Mouse (Mus musculus) liver, embryonic 14.5 days (tissue): ENCODE data around the gene Lyg2. TPM values are rescaled to one million over a fixed set of nuclear protein-coding genes. Genes with fewer than 3 reads are reported as not detected.

Source experiments
- ATAC-seq: fragments of 200-750 bp; cut with Nextera tagmentation; 2 replicates; pipeline ENCODE4 v1.8.0; 2017; ENCODE audit warnings: moderate number of reproducible peaks, mild to moderate bottlenecking, moderate library complexity; ENCODE audit not compliant: insufficient read depth
- DNase-seq, 3 experiments: peaks; one replicate each; pipeline ENCODE4 v3.0.0-alpha.2; 2012 to 2013; ENCODE audit warnings: low read depth in 3 of 3, low spot score in 3 of 3
- H3K27ac ChIP-seq: fragments of 300-500 bp; sonication (generic); 2 replicates; pipeline ENCODE4 v1.5.1; 2014; ENCODE audit warnings: moderate library complexity, mild to moderate bottlenecking, control low read depth, inconsistent platforms
- H3K27me3 ChIP-seq: fragments of 300-500 bp; sonication (generic); 2 replicates; pipeline ENCODE4 v1.6.1; 2014; ENCODE audit warnings: mild to moderate bottlenecking, low read length, moderate library complexity; ENCODE audit not compliant: control insufficient read depth, insufficient read depth
- H3K36me3 ChIP-seq: fragments of 300-500 bp; sonication (generic); replicated peaks from 2 replicates; pipeline ENCODE4 v1.6.1; 2014; ENCODE audit warnings: low read depth; ENCODE audit not compliant: control insufficient read depth, insufficient read depth
- H3K4me1 ChIP-seq, 2 experiments: fragments of 200-500 bp in 1 of 2; fragments of 300-500 bp in 1 of 2; sonication (generic) in 1 of 2; replicated peaks; 2 replicates each; pipeline ENCODE4 v1.6.1; 2012 to 2014; ENCODE audit warnings: antibody characterized with exemption in 1 of 2, inconsistent platforms in 1 of 2, low read length in 1 of 2; ENCODE audit not compliant: control insufficient read depth in 2 of 2, insufficient read depth in 2 of 2
- H3K4me2 ChIP-seq: fragments of 300-500 bp; sonication (generic); 2 replicates; pipeline ENCODE4 v1.6.1; 2014; ENCODE audit warnings: low read depth, mild to moderate bottlenecking, control low read depth, moderate library complexity
- H3K4me3 ChIP-seq, 2 experiments: fragments of 200-500 bp in 1 of 2; fragments of 300-500 bp in 1 of 2; sonication (generic) in 1 of 2; 2 replicates each; pipeline ENCODE4 v1.5.1; 2012 to 2014; ENCODE audit warnings: low read depth in 2 of 2, low read length in 2 of 2, mild to moderate bottlenecking in 2 of 2, control low read depth in 1 of 2, inconsistent platforms in 1 of 2, moderate library complexity in 1 of 2; ENCODE audit not compliant: insufficient read depth in 1 of 2
- H3K9ac ChIP-seq: fragments of 300-500 bp; sonication (generic); replicated peaks from 2 replicates; pipeline ENCODE4 v1.6.1; 2014; ENCODE audit warnings: mild to moderate bottlenecking, control low read depth, moderate library complexity
- H3K9me3 ChIP-seq: fragments of 300-500 bp; sonication (generic); 2 replicates; pipeline ENCODE4 v1.6.1; 2016; ENCODE audit warnings: low read length, mixed read lengths; ENCODE audit not compliant: control insufficient read depth
- CTCF ChIP-seq: IDR thresholded peaks from 2 replicates; pipeline ENCODE4 v1.5.1; 2016; ENCODE audit warnings: antibody characterized with exemption, low read depth, control low read depth
- EP300 ChIP-seq: IDR thresholded peaks from 2 replicates; pipeline ENCODE4 v1.6.1; 2016; ENCODE audit warnings: antibody characterized with exemption, low read depth
- WGBS: fragments of 180-500 bp; shearing (Covaris S2); extraction: QIAGEN DNeasy Blood & Tissue Kit; methylation state at CpG from one replicate; pipeline ENCODE4 v1.1.7; 2014; ENCODE audit not compliant: insufficient replicate concordance; 5-methylcytosine and 5-hydroxymethylcytosine counted together
- polyA plus RNA-seq, 2 experiments: library from polyadenylated mRNA; depleted of rRNA in 1 of 2; stranded (reverse) in 1 of 2; unstranded in 1 of 2; fragments of >200 nt; fragmentation: Nextera tagmentation in 1 of 2; extraction: Ambion mirVana in 1 of 2; gene quantifications; 2 replicates each; pipeline versions ENCODE4 v1.2.1 to v1.2.3; 2012 to 2014

The Lyg2 gene
- polyA plus RNA-seq (2012; rRNA removed) (0.01 TPM in 1 of 2 replicates, not detected in the other), polyA plus RNA-seq (2014; fragmentation: Nextera tagmentation; extraction: Ambion mirVana) (not detected in 2 replicates)

- Histone ChIP-seq H3K9ac (no peak within 1 kb of the TSS), H3K4me1 (no peaks in the 10 kb centered on the region), H3K4me3 (no peak within 1 kb of the TSS), H3K4me2 (no peak within 1 kb of the TSS), H3K27me3 (no peaks in the 10 kb centered on the region), H3K9me3 (no peaks in the 10 kb centered on the region), H3K27ac (no peak within 1 kb of the TSS), H3K36me3 (no peaks in the 10 kb centered on the region)
- DNase-seq (no peak), ATAC-seq (no peak)
- WGBS, result 52% methylated on average over 5 of the region's 5 CpGs
- no peak for TF ChIP-seq CTCF
- no peak for TF ChIP-seq EP300
Measured at GRCm38 (mm10) chr1:37916393-37916792, at the start of gene Lyg2. Gene Lyg2, minus strand, starts transcription at chr1:37916493.

- Histone ChIP-seq H3K4me3 (no peak overlapping the region), H3K9me3 (no peaks in the 10 kb centered on the region), H3K4me2 (no peak overlapping the region), H3K27me3 (no peaks in the 10 kb centered on the region), H3K4me1 (no peaks in the 10 kb centered on the region), H3K27ac (no peak overlapping the region), H3K9ac (no peak overlapping the region), H3K36me3 (no peaks in the 10 kb centered on the region)
- ATAC-seq, result no peak
- no peak for TF ChIP-seq CTCF
- 59% methylated on average over 10 of the region's 10 CpGs for WGBS
- no peak for DNase-seq
Measured at GRCm38 (mm10) chr1:37965571-37965970, 49.3 kb upstream of the Lyg2 start.

GRCm38 (mm10) chr1:37959486-37959885, 43.2 kb upstream of the Lyg2 start:
- no peak for ATAC-seq
- Histone ChIP-seq H3K4me3 (no peak overlapping the region), H3K27ac (no peak overlapping the region), H3K9me3 (no peaks in the 10 kb centered on the region), H3K27me3 (no peaks in the 10 kb centered on the region), H3K4me1 (no peaks in the 10 kb centered on the region), H3K4me2 (no peak overlapping the region), H3K9ac (no peak overlapping the region), H3K36me3 (no peaks in the 10 kb centered on the region)
- 62% methylated on average over 5 of the region's 5 CpGs for WGBS
- DNase-seq, result no peak
- TF ChIP-seq EP300 (no peak), CTCF (no peak)

- Histone ChIP-seq H3K36me3 (no peaks in the 10 kb centered on the region), H3K4me1 (no peaks in the 10 kb centered on the region), H3K9me3 (no peaks in the 10 kb centered on the region), H3K4me3 (no peak overlapping the region), H3K4me2 (no peak overlapping the region), H3K27ac (no peak overlapping the region), H3K27me3 (no peaks in the 10 kb centered on the region), H3K9ac (no peak overlapping the region)
- ATAC-seq, result no peak
- 30% methylated on average over 2 of the region's 2 CpGs for WGBS
- TF ChIP-seq CTCF, result no peak
- no peak for TF ChIP-seq EP300
- no peak for DNase-seq
Measured at GRCm38 (mm10) chr1:37958516-37958915, 42.2 kb upstream of the Lyg2 start.

- DNase-seq, result no peak
- no peak for ATAC-seq
- TF ChIP-seq CTCF, result no peak
- TF ChIP-seq EP300, result no peak
- WGBS, result 60% methylated on average over 5 of the region's 5 CpGs
- no peaks in the 10 kb centered on the region for H3K27me3 ChIP-seq
- H3K9me3 ChIP-seq, result no peaks in the 10 kb centered on the region
- H3K4me2 ChIP-seq, result no peak within 1 kb of the TSS
- H3K36me3 ChIP-seq, result no peaks in the 10 kb centered on the region
- H3K4me1 ChIP-seq, result no peaks in the 10 kb centered on the region
- no peak within 1 kb of the TSS for H3K9ac ChIP-seq
- H3K27ac ChIP-seq, result no peak within 1 kb of the TSS
- no peak within 1 kb of the TSS for H3K4me3 ChIP-seq
Measured at GRCm38 (mm10) chr1:37957659-37958058, 41.4 kb upstream of the Lyg2 start, which contains the start of gene Lyg1. Gene Lyg1, minus strand, starts transcription at chr1:37957759.
